Mouse (Mus musculus): Measurements from ENCODE around the gene Cdc34.

DNA sequence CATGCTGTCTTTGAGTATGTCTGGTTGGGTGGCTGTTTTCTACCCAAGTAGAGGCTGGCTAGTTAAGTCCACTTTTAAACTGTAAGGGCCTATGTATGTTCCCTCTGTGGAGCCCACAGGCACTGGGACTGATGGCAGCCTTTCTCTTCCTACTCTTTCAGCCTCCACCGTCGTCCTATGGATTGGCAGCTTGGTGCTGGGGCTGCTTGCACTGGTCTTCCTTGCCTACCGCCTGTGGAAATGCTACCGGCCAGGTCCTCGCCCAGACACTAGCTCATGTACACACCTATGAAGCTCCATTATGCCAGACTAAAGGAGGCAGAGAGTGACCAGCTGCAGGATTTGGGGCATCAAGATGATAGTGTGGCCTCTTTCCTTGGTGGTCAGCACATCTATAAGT is 13.9 kb upstream of the Cdc34 start:
- TF ChIP-seq CTCF (IDR thresholded peaks at IDR 0.05; ENCODE audit: low read depth) (no peak), EP300 (IDR thresholded peaks at IDR 0.05; ENCODE audit: low read depth) (no peak)
